Mouse (Mus musculus) embryonic fibroblast, embryonic 13.5 days (primary cell): ENCODE data around the gene Ubtf.

ENCODE experiments used
- CTCF ChIP-seq: IDR thresholded peaks from 2 replicates; pipeline ENCODE4 v1.5.1; 2011; ENCODE audit warnings: mild to moderate bottlenecking, control low read depth, low read length, moderate library complexity, borderline replicate concordance; ENCODE audit not compliant: insufficient read depth
- POLR2A ChIP-seq: IDR thresholded peaks from 2 replicates; pipeline ENCODE4 v1.6.1; 2011; ENCODE audit warnings: low read depth, mild to moderate bottlenecking, control low read depth, low read length, moderate library complexity

GRCm38 (mm10) chr11:102309821-102310617 is 9.5 kb downstream of the Ubtf start:
- 0 out of 2 replicates have a peak, but pooled peaks have one; percentile 9 for TF ChIP-seq POLR2A
- TF ChIP-seq CTCF: no peak
